Mouse (Mus musculus) testis, adult 2 months (tissue): ENCODE measurements around the gene Stard8.

Experiments
- CTCF ChIP-seq: fragments of 200-500 bp; IDR thresholded peaks from 2 replicates; pipeline ENCODE4 v1.5.1; 2012; ENCODE audit warnings: low read depth, mild to moderate bottlenecking, inconsistent platforms, low read length, moderate library complexity; ENCODE audit not compliant: control insufficient read depth, insufficient read depth, insufficient replicate concordance
- POLR2A ChIP-seq: fragments of 200-500 bp; IDR thresholded peaks from 2 replicates; pipeline ENCODE4 v1.6.1; 2012; ENCODE audit warnings: low read depth, mild to moderate bottlenecking, inconsistent platforms, low read length, moderate library complexity; ENCODE audit not compliant: control insufficient read depth

DNA sequence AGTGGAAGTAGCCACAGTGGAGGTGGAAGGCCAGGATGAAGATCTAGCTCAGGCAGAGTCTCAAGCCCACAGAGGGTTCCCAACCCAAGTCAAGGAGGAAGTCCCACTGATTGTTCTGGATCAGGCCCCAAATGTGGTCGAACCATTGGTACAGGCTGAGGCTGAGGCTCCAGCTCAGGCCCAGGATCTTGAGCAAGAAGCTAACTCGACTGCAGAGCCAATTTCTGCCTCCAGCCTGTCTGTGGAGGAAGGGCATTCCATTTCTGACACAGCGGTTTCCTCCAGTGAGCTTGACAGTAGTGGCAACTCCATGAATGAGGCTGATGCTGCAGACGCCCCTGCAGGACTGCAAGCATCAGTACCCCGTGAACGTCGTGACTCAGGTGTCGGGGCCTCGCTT lies 63.5 kb downstream of the Stard8 start:
- TF ChIP-seq POLR2A (no peak), CTCF (no peak)
